Mouse (Mus musculus) myocyte (in vitro differentiated cells): Measurements from ENCODE around the gene Fars2. TPM values are rescaled to one million over a fixed set of nuclear protein-coding genes. Genes with fewer than 3 reads are reported as not detected.

Source experiments
- H3K27me3 ChIP-seq: one replicate; pipeline ENCODE4 v1.6.1; 2011; ENCODE audit not compliant: control insufficient read depth, insufficient read depth, insufficient read length
- H3K36me3 ChIP-seq: one replicate; pipeline ENCODE4 v1.6.1; 2011; ENCODE audit not compliant: control insufficient read depth, insufficient read depth
- H3K4me2 ChIP-seq: one replicate; pipeline ENCODE4 v1.6.1; 2011; ENCODE audit warnings: low read depth, control low read depth
- H3K4me3 ChIP-seq: one replicate; pipeline ENCODE4 v1.5.1; 2011; ENCODE audit warnings: mild to moderate bottlenecking, control low read depth, moderate library complexity
- H3K79me2 ChIP-seq: one replicate; pipeline ENCODE4 v1.6.1; 2011; ENCODE audit not compliant: control insufficient read depth, insufficient read depth
- H3ac ChIP-seq: one replicate; pipeline ENCODE4 v1.6.1; 2011; ENCODE audit not compliant: control insufficient read depth, insufficient read length
- CEBPB ChIP-seq: IDR thresholded peaks from 2 replicates; pipeline ENCODE4 v1.6.1; 2011; ENCODE audit warnings: mild to moderate bottlenecking, moderate library complexity; ENCODE audit not compliant: poor library complexity, insufficient read depth, severe bottlenecking
- E2F4 ChIP-seq: IDR thresholded peaks from one replicate; pipeline ENCODE4 v1.6.1; 2011; ENCODE audit warnings: mild to moderate bottlenecking, control low read depth, moderate library complexity; ENCODE audit not compliant: insufficient read depth
- MAX ChIP-seq: IDR thresholded peaks from one replicate; pipeline ENCODE4 v1.6.1; 2011; ENCODE audit warnings: low read depth, mild to moderate bottlenecking, control low read depth
- MYOD1 ChIP-seq, 3 experiments: IDR thresholded peaks; one replicate each; pipeline ENCODE4 v1.6.1; 2011; ENCODE audit warnings: control low read depth in 2 of 3, low read depth in 2 of 3, mild to moderate bottlenecking in 2 of 3, moderate library complexity in 1 of 3; ENCODE audit not compliant: insufficient read length in 2 of 3, control insufficient read depth in 1 of 3
- MYOG ChIP-seq, 3 experiments: IDR thresholded peaks; one replicate each; pipeline ENCODE4 v1.6.1; 2011; ENCODE audit warnings: control low read depth in 2 of 3, low read depth in 2 of 3, mild to moderate bottlenecking in 2 of 3; ENCODE audit not compliant: insufficient read length in 2 of 3, control insufficient read depth in 1 of 3, insufficient read depth in 1 of 3
- POLR2A ChIP-seq: IDR thresholded peaks from one replicate; pipeline ENCODE4 v1.6.1; 2011; ENCODE audit warnings: low read depth, mild to moderate bottlenecking, control low read depth, moderate library complexity; ENCODE audit not compliant: insufficient read length
- POLR2AphosphoS2 ChIP-seq: IDR thresholded peaks from one replicate; pipeline ENCODE4 v1.6.1; 2011; ENCODE audit warnings: low read depth, control low read depth; ENCODE audit not compliant: insufficient read length
- REST ChIP-seq: IDR thresholded peaks from one replicate; pipeline ENCODE4 v1.6.1; 2011; ENCODE audit warnings: mild to moderate bottlenecking, control low read depth, moderate library complexity; ENCODE audit not compliant: insufficient read depth, insufficient read length
- SRF ChIP-seq: IDR thresholded peaks from one replicate; pipeline ENCODE4 v1.6.1; 2011; ENCODE audit warnings: low read depth; ENCODE audit not compliant: control insufficient read depth, insufficient read length
- TCF12 ChIP-seq: IDR thresholded peaks from one replicate; pipeline ENCODE4 v1.6.1; 2011; ENCODE audit warnings: mild to moderate bottlenecking, control low read depth; ENCODE audit not compliant: poor library complexity, insufficient read depth, severe bottlenecking
- TCF3 ChIP-seq: IDR thresholded peaks from one replicate; pipeline ENCODE4 v1.6.1; 2011; ENCODE audit warnings: low read depth, control low read depth; ENCODE audit not compliant: insufficient read length
- USF1 ChIP-seq: IDR thresholded peaks from one replicate; pipeline ENCODE4 v1.6.1; 2011; ENCODE audit warnings: low read depth, mild to moderate bottlenecking, control low read depth, moderate library complexity
- polyA plus RNA-seq: library from polyadenylated mRNA; unstranded; fragments of >200 nt; fragmentation: generic; extraction: Trizol; gene quantifications from one replicate; pipeline ENCODE4 v1.2.1, GENCODE M21; 2012; ENCODE audit warnings: missing spikeins

Gene Fars2
- polyA plus RNA-seq, 1 experiment: 53.6 TPM

DNA sequence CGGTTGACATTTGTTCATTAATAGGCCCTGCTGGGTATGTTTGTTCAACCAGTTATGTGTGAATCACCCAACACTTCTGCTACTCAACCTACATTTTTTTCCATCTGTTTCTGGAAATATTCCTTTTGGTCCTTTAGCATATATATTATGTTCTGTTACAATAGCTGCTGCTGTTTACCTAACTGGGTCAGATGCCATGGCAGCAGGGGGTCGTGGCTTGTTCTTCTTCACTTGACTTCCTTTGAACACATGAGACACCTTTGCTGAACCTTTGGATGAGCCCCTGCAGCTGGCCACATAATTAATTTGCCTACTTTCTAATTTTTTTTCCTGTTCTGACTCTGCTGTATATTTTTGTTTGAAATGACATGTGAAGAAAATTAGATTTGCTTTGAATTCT lies 475.1 kb downstream of the Fars2 start:
- no peak overlapping the region for H3K4me3 ChIP-seq
- no peaks in the 10 kb centered on the region for H3K79me2 ChIP-seq
- TF ChIP-seq MYOG (IDR thresholded peaks at IDR 0.05; ENCODE audit: control insufficient read depth in 1 of 3, insufficient read depth in 1 of 3, insufficient read length in 2 of 3, low read depth in 2 of 3) (no peak), POLR2AphosphoS2 (no peak), E2F4 (no peak), POLR2A (no peak), USF1 (no peak), MYOD1 (IDR thresholded peaks at IDR 0.05; ENCODE audit: control insufficient read depth in 1 of 3, insufficient read length in 2 of 3, low read depth in 2 of 3) (no peak), TCF12 (no peak), TCF3 (no peak), SRF (no peak), CEBPB (no peak), REST (no peak), MAX (no peak)
- H3K4me2 ChIP-seq: no peak overlapping the region
- no peaks in the 10 kb centered on the region for H3K36me3 ChIP-seq
- H3K27me3 ChIP-seq: no peaks in the 10 kb centered on the region
- H3ac ChIP-seq: no peak overlapping the region

GRCm38 (mm10) chr13:36606717-36607116 lies 489.5 kb downstream of the Fars2 start:
- no peak for TF ChIP-seq CEBPB
- TF ChIP-seq USF1: no peak
- TF ChIP-seq MYOD1 (IDR thresholded peaks at IDR 0.05; ENCODE audit: control insufficient read depth in 1 of 3, insufficient read length in 2 of 3, low read depth in 2 of 3): no peak
- no peak for TF ChIP-seq TCF12
- no peak for TF ChIP-seq POLR2A
- TF ChIP-seq TCF3: no peak
- TF ChIP-seq SRF: no peak
- no peak for TF ChIP-seq POLR2AphosphoS2
- TF ChIP-seq MAX: no peak
- no peak for TF ChIP-seq E2F4
- no peak for TF ChIP-seq MYOG (IDR thresholded peaks at IDR 0.05; ENCODE audit: control insufficient read depth in 1 of 3, insufficient read depth in 1 of 3, insufficient read length in 2 of 3, low read depth in 2 of 3)
- no peak for TF ChIP-seq REST
- Histone ChIP-seq H3K36me3 (no peaks in the 10 kb centered on the region), H3K4me2 (no peak overlapping the region), H3ac (no peak overlapping the region), H3K79me2 (no peaks in the 10 kb centered on the region), H3K27me3 (no peaks in the 10 kb centered on the region), H3K4me3 (no peak overlapping the region)

GRCm38 (mm10) chr13:36607871-36608270 lies 490.7 kb downstream of the Fars2 start:
- TF ChIP-seq REST (no peak), SRF (no peak), POLR2A (no peak), MYOD1 (IDR thresholded peaks at IDR 0.05; ENCODE audit: control insufficient read depth in 1 of 3, insufficient read length in 2 of 3, low read depth in 2 of 3) (no peak), USF1 (no peak), TCF12 (no peak), CEBPB (no peak)
- H3K36me3 ChIP-seq: no peaks in the 10 kb centered on the region
- H3K4me3 ChIP-seq: no peak overlapping the region
- H3K79me2 ChIP-seq: no peaks in the 10 kb centered on the region
- H3ac ChIP-seq: no peak overlapping the region
- no peak overlapping the region for H3K4me2 ChIP-seq
- H3K27me3 ChIP-seq: no peaks in the 10 kb centered on the region

DNA sequence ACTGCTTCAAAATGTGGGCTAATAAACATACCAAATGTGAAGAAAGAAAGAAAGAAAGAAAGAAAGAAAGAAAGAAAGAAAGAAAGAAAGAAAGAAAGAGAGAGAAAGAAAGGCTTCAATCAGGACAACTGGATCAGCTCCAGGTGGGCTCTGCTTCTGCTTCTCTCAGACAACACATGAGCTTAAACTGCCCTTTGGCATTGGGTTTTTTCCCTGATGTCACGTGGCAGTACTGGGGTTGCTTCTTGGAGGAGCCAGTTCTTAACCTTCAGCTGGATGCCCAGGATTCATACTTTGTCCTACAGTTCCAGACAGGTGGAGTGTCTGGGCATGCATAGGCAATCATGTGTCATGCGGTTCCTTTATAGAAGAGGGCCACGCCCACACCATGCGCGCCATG lies 493.2 kb downstream of the Fars2 start:
- no peaks in the 10 kb centered on the region for H3K27me3 ChIP-seq
- H3K4me2 ChIP-seq: no peak overlapping the region
- H3ac ChIP-seq: no peak overlapping the region
- H3K4me3 ChIP-seq: no peak overlapping the region
- TF ChIP-seq REST (no peak), MYOD1 (IDR thresholded peaks at IDR 0.05; ENCODE audit: control insufficient read depth in 1 of 3, insufficient read length in 2 of 3, low read depth in 2 of 3) (no peak), E2F4 (no peak), SRF (no peak), MYOG (IDR thresholded peaks at IDR 0.05; ENCODE audit: control insufficient read depth in 1 of 3, insufficient read depth in 1 of 3, insufficient read length in 2 of 3, low read depth in 2 of 3) (no peak), MAX (no peak), POLR2AphosphoS2 (no peak), CEBPB (no peak), TCF3 (no peak), POLR2A (no peak), USF1 (no peak), TCF12 (no peak)
- no peaks in the 10 kb centered on the region for H3K79me2 ChIP-seq
- H3K36me3 ChIP-seq: no peaks in the 10 kb centered on the region
